Mouse (Mus musculus) small intestine, adult 2 months (tissue): Measurements from ENCODE around the gene Cep63.

Source experiments
- CTCF ChIP-seq: fragments of 200-500 bp; IDR thresholded peaks from 2 replicates; pipeline ENCODE4 v1.5.1; 2012; ENCODE audit warnings: low read depth, mild to moderate bottlenecking, control low read depth, inconsistent platforms, low read length, moderate library complexity, mixed read lengths; ENCODE audit not compliant: insufficient replicate concordance, insufficient read length; ENCODE audit errors: extremely low read depth
- POLR2A ChIP-seq: fragments of 200-500 bp; IDR thresholded peaks from 2 replicates; pipeline ENCODE4 v1.6.1; 2012; ENCODE audit warnings: low read depth, mild to moderate bottlenecking, control low read depth, inconsistent platforms, low read length, moderate library complexity

DNA sequence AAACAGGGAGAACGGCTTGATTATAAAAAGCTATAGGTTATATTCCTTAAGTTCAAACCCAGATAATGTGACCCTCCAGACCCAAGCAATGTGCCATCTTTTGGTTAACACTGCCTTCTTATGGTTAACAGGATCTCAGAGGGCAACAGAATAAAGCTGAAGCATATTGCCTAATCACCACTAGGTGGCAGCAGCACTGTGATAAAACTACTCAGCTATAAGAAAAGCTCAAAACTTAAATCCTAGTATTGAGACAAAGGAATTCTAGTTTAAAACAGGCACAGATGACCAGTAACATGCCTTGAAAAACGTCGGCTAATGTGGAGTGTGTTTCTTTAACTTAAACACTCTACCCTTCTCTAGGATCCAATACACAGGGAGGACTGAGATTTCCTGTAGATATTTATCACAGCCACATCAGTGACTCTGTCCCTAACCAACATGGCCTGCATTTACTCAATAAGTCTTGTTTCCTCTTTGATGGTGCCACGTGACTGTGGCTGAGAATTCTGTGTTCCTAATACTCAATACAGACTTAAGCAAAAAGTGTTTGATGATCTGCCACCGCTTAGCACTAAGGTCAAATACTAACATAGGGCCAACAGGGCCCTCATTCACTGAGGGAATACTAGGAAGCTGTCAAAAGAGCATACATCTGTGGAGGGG lies 4.0 kb downstream of the Cep63 start:
- TF ChIP-seq CTCF, result no peak
- no peak for TF ChIP-seq POLR2A
